20 mouse cellular contexts compared by ENCODE assay signal in genomic region chr1:74066576-74066975, GRCm38 (mm10). TPM values are rescaled to one million over a fixed set of nuclear protein-coding genes. Genes with fewer than 3 reads are reported as not detected.
DNase-seq lines count a peak whose midpoint lies in the region; ATAC-seq and TF ChIP-seq lines count a peak whose summit lies in the region.
"Had no signal": no experiment of that assay in that cellular context is flagged by ENCODE, and none has a peak within 500 bp of the region (broad histone marks: within the 10 kb centered on the region; RNA-seq: fewer than 3 reads in every experiment).

No protein-coding gene starts in this region.

- intact Hi-C loops in heart, postnatal 25 days (cut with DNase I), result no loop called here

- H3K36me3 ChIP-seq in heart, postnatal 0 days (replicated peaks; ENCODE audit: control insufficient read depth, insufficient read depth, low read length), result no peaks in the 10 kb centered on the region; the same call in none of the 2 replicates
- no peaks in the 10 kb centered on the region for H3K36me3 ChIP-seq in hindbrain, embryonic 12.5 days
- H3K36me3 ChIP-seq: hindbrain, embryonic 15.5 days; intestine, embryonic 15.5 days; midbrain, embryonic 13.5 days had no signal

- peaks cover 49% of the 10 kb centered on the region for H3K4me1 ChIP-seq in heart, postnatal 0 days (ENCODE audit: control insufficient read depth, insufficient read depth)
- H3K4me1 ChIP-seq in hindbrain, embryonic 12.5 days, result peaks cover 18% of the 10 kb centered on the region

- H3K9ac ChIP-seq in heart, postnatal 0 days (replicated peaks; ENCODE audit: low read depth, low read length), result no peak overlapping the region
- no peak overlapping the region for H3K9ac ChIP-seq in hindbrain, embryonic 12.5 days
- H3K9ac ChIP-seq: hindbrain, embryonic 15.5 days; intestine, embryonic 15.5 days; midbrain, embryonic 13.5 days had no signal

- H3K4me2 ChIP-seq in heart, postnatal 0 days (ENCODE audit: low read depth, low read length), result no peak overlapping the region
- no peak overlapping the region for H3K4me2 ChIP-seq in hindbrain, embryonic 12.5 days (replicated peaks)
- H3K4me2 ChIP-seq: hindbrain, embryonic 15.5 days; intestine, embryonic 15.5 days; midbrain, embryonic 13.5 days had no signal

- no peaks in the 10 kb centered on the region for H3K27me3 ChIP-seq in heart, postnatal 0 days (ENCODE audit: control insufficient read depth, insufficient read depth, low read length)
- peaks cover 25% of the 10 kb centered on the region for H3K27me3 ChIP-seq in hindbrain, embryonic 12.5 days
- H3K27me3 ChIP-seq: intestine, embryonic 15.5 days had no signal

- no peak overlapping the region for H3K4me3 ChIP-seq in heart, postnatal 0 days (ENCODE audit: low read depth, low read length)
- no peak overlapping the region for H3K4me3 ChIP-seq in hindbrain, embryonic 12.5 days
- H3K4me3 ChIP-seq: hindbrain, embryonic 15.5 days; intestine, embryonic 15.5 days; midbrain, embryonic 13.5 days had no signal

- no peak for ATAC-seq in heart, postnatal 0 days (ENCODE audit: insufficient read depth, low read depth)
- ATAC-seq in granulocyte monocyte progenitor cell, adult 5-6 weeks (replicated peaks; ENCODE audit: poor library complexity, severe bottlenecking), result peak; percentile 41
- ATAC-seq in hindbrain, embryonic 12.5 days (ENCODE audit: low FRiP score), result no peak
- ATAC-seq: forebrain, embryonic 14.5 days; intestine, embryonic 15.5 days; midbrain, embryonic 13.5 days had no signal

- H3K9me3 ChIP-seq in heart, postnatal 0 days (replicated peaks; ENCODE audit: control insufficient read depth, low read length), result no peaks in the 10 kb centered on the region
- H3K9me3 ChIP-seq in hindbrain, embryonic 12.5 days (replicated peaks), result no peaks in the 10 kb centered on the region
- H3K9me3 ChIP-seq: hindbrain, embryonic 15.5 days; intestine, embryonic 15.5 days; midbrain, embryonic 13.5 days had no signal

- H3K27ac ChIP-seq in heart, postnatal 0 days (ENCODE audit: low read depth), result peak overlapping the region; percentile 18; the same call in 1 of the 2 replicates
- H3K27ac ChIP-seq in hindbrain, embryonic 12.5 days, result no peak overlapping the region
- H3K27ac ChIP-seq: hindbrain, embryonic 15.5 days; intestine, embryonic 15.5 days; macrophage; midbrain, embryonic 13.5 days had no signal

- TF ChIP-seq CTCF in heart, postnatal 0 days (IDR thresholded peaks at IDR 0.05; ENCODE audit: low read depth), result no peak

- 69% methylated on average over 3 of the region's 3 CpGs for WGBS in heart, postnatal 0 days
- WGBS in hindbrain, embryonic 12.5 days, result 92% methylated on average over 3 of the region's 3 CpGs

- no peak for TF ChIP-seq EP300 in heart, postnatal 0 days (IDR thresholded peaks at IDR 0.05; ENCODE audit: low read depth)

- peak; percentile 40 to 60 for DNase-seq in heart, adult 18-20 months
- no peak for DNase-seq in heart, adult 8-10 months (ENCODE audit: low spot score)
- no peak for DNase-seq in heart, postnatal 0 days (ENCODE audit: low spot score)
- no peak for DNase-seq in heart, postnatal 25 days (ENCODE audit: low spot score)
- DNase-seq in 3T3-L1 (ENCODE audit: low read depth, low spot score), result peak; percentile 63
- no peak for DNase-seq in spleen, adult 18-20 months
- DNase-seq: B cell, adult 2 months; cerebellum, adult 2 months; layer of hippocampus, adult 9-11 months; liver; thymus, postnatal 36 days had no signal

RNA-seq across cellular contexts. Expression of gene Tns1, which starts 57.7 kb away (rescaled TPM):
- total RNA-seq in heart, adult 18-20 months (2021), result 100 to 1,000 TPM; 636 to 666 TPM
- 100 to 1,000 TPM; 733 to 828 (median 798) TPM for total RNA-seq in heart, adult 8-10 months (2022)
- 458 and 512 TPM in 2 replicates for total RNA-seq in heart, postnatal 0 days (2014; rRNA removed; ENCODE audit: low replicate concordance)
- 108 and 125 TPM in 2 replicates for polyA plus RNA-seq in heart, postnatal 0 days (2015; fragmentation: Nextera tagmentation; extraction: Ambion mirVana)
- total RNA-seq in heart, postnatal 25 days (2021), result 100 to 1,000 TPM; 679 to 701 TPM
- total RNA-seq in granulocyte monocyte progenitor cell, adult 5-6 weeks (2014; fragmentation: Nextera tagmentation), result 10.9 and 29.0 TPM in 2 replicates
- total RNA-seq in granulocyte monocyte progenitor cell, adult 5-6 weeks (2017), result 3.0 and 4.7 TPM in 2 replicates
- 26.1 and 28.3 TPM in 2 replicates for polyA plus RNA-seq in hindbrain, embryonic 12.5 days (2016; fragmentation: Nextera tagmentation; extraction: Ambion mirVana)

RNA-seq across cellular contexts. Expression of gene Rufy4, which starts 58.8 kb away (rescaled TPM):
- total RNA-seq in heart, adult 18-20 months (2021), result under 1 TPM; 0.84 to 0.95 TPM
- total RNA-seq in heart, adult 8-10 months (2022), result 1 to 10 TPM in 3 of 4 experiments, under 1 TPM in 1; 0.52 to 1.8 (median 1.3) TPM
- total RNA-seq in heart, postnatal 0 days (2014; rRNA removed; ENCODE audit: low replicate concordance), result 0.58 TPM in 1 of 2 replicates, not detected in the other
- polyA plus RNA-seq in heart, postnatal 0 days (2015; fragmentation: Nextera tagmentation; extraction: Ambion mirVana), result 0.37 and 0.52 TPM in 2 replicates
- total RNA-seq in heart, postnatal 25 days (2021), result 1 to 10 TPM; 1.1 to 1.5 TPM
- 1.4 and 2.0 TPM in 2 replicates for total RNA-seq in granulocyte monocyte progenitor cell, adult 5-6 weeks (2014; fragmentation: Nextera tagmentation)
- 0.30 TPM in 1 of 2 replicates, not detected in the other for total RNA-seq in granulocyte monocyte progenitor cell, adult 5-6 weeks (2017)
- polyA plus RNA-seq in hindbrain, embryonic 12.5 days (2016; fragmentation: Nextera tagmentation; extraction: Ambion mirVana), result 0.46 and 0.60 TPM in 2 replicates
- total RNA-seq: left cerebral cortex, adult 8-10 months had no signal
- polyA plus RNA-seq: kidney, embryonic 14.5 days; macrophage had no signal

Comparison
In these comparisons a context has a peak if more than half of its experiments do, and no peak if none do; other contexts are left out.
1. DNase-seq: peak in heart, adult 18-20 months (2 of 2) and 3T3-L1 (single experiment); none in heart, adult 8-10 months (single experiment), heart, postnatal 0 days (single experiment), heart, postnatal 25 days (single experiment) and spleen, adult 18-20 months (0 of 2).
2. RNA of gene Tns1, which starts 57.7 kb away (total RNA-seq): 733 to 828 TPM in heart, adult 8-10 months, 679 to 701 TPM in heart, postnatal 25 days, 636 to 666 TPM in heart, adult 18-20 months and 458 to 512 TPM in heart, postnatal 0 days; 3.0 to 29.0 TPM in granulocyte monocyte progenitor cell, adult 5-6 weeks; every median in the first group is over 10 times any median in the second.